Mouse (Mus musculus): ENCODE results near the gene 4930522H14Rik.

The 4930522H14Rik gene

DNA sequence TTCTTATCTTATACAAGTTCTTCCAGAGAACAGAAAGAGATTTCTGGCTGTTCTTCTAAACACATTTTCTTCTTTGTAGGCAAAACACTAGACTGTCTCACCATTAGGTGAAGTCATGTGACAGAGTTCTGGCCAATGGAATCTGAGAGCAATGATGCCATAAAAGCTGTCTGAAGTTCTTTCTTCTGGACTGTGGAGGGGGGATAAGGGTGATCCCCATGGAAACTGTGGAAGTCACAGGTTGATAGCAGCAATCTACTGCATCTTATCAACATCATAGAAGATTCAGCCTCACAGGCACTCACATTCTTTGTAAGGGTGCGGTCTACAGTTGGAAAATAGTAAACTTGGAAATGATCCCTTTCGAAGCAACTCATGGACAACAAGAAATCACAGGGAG lies at the start of gene 4930522H14Rik:
TSS of gene 4930522H14Rik (minus strand) at position 187 of the 400 bp plus-strand sequence.
- DNase-seq (ENCODE audit: low spot score in 2 of 2), result no peak

DNA sequence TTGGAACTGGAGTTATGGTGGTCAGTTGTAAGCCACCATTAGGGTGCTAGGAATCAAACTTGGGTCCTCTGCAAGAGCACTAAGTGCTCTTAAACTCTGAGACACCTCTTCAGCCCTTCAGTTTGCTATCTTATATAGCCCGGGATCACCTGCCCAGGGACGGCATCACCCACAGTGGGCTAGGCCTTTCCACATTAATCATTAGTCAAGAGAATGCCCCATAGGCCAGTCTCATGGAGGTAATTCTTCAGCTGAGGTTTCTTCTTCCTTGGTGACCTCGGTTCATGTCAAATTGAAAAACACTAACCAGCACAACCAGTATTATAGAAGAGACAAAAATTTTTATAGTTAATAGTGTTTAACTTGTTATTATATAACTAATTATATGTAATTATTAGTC lies 47.3 kb upstream of the 4930522H14Rik start:
- no peak for DNase-seq (ENCODE audit: low spot score in 2 of 2)

DNA sequence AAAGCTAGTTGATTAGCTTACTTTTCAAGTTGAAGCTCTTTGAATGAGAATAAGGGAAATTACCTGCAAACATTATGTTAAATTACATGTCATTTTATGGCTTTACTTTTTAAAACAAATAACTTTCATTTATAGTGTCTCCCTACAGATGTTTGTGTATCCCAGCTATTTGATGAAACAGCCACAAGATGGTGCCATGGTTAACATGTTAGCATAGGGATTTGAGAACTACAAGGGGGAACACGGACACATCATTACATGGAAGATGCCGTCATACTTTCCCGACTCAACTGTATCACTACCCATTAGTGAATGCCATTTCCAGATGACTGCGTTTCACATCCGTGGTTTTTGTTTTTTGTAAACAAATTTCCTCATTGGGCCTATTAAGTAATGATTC lies 45.8 kb upstream of the 4930522H14Rik start:
- DNase-seq (ENCODE audit: low spot score in 2 of 2), result no peak

DNA sequence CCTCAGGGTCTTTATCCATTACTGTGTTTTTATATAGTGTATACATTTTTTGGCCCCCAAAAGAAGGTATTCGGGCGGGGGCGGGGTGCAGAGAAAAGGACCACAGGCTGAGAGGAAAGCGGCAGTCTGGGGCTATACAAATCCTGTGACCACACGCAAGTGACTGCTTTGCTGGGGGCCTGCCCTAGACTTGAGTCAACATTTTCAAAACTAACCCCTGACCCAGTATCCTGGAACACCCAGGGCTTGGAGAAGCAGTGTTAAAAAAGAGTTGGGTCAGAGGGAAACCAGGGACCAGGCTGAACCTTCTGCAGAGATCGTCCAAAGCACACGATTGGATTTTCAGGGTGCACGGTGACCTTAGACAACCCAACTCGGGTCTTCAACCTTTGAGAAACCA lies 43.7 kb upstream of the 4930522H14Rik start:
- peak in 1 of 2 experiments; percentile 6 for DNase-seq (ENCODE audit: low spot score in 2 of 2)

- DNase-seq (ENCODE audit: low spot score in 2 of 2), result peak in 1 of 2 experiments; percentile 38
These were observed 43.2 kb upstream of the 4930522H14Rik start for GRCm38 (mm10) chr4:109574331-109574730.

DNA sequence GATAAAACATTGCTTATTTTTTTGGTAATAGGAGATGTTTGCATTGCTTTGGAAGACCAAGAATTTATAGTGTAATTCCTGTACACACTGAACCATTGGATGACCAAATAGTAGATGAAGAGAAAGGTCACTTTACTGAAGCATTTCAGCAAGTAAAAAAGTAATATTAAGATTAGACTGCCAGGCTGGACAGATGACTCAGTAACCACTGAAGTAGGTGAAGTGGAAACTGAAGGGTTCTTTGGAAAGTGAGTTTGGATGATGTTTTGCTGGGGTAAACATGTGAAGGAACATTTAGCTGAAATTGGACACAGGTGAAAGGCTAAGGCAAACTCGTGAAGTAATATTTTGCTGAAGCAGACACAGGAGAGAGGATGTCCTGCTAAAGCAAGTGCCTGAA lies 41.5 kb upstream of the 4930522H14Rik start:
- no peak for DNase-seq (ENCODE audit: low spot score in 2 of 2)

DNA sequence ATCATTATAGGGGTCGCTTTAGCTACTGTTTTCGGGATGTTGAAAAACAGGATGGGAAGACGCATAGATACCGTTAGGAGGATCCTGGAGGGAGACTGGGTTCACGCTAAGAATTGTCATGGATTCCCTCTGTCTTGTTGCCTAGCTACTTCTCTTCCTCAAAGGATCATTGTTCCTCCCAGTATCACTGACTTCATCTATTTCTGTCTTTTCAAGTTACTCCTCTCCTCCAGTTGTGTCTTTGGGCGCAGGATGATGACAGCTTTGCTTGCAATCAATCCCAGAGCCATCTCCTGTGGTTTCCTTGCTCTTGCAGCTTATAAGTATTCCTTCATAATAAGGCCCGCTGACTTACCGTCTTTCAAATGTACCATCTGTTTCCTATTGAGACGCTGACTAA lies 38.3 kb upstream of the 4930522H14Rik start:
- no peak for DNase-seq (ENCODE audit: low spot score in 2 of 2)

GRCm38 (mm10) chr4:109568959-109569358 lies 37.9 kb upstream of the 4930522H14Rik start:
- DNase-seq (ENCODE audit: low spot score in 2 of 2), result no peak

GRCm38 (mm10) chr4:109564711-109565110 lies 33.6 kb upstream of the 4930522H14Rik start:
- DNase-seq (ENCODE audit: low spot score in 2 of 2), result no peak

- peak in 1 of 2 experiments; percentile 3 for DNase-seq (ENCODE audit: low spot score in 2 of 2)
These were observed 19.4 kb upstream of the 4930522H14Rik start for GRCm38 (mm10) chr4:109550338-109551150.

- DNase-seq (ENCODE audit: low spot score in 2 of 2), result no peak
These were observed 16.2 kb upstream of the 4930522H14Rik start for GRCm38 (mm10) chr4:109547306-109547705.

DNA sequence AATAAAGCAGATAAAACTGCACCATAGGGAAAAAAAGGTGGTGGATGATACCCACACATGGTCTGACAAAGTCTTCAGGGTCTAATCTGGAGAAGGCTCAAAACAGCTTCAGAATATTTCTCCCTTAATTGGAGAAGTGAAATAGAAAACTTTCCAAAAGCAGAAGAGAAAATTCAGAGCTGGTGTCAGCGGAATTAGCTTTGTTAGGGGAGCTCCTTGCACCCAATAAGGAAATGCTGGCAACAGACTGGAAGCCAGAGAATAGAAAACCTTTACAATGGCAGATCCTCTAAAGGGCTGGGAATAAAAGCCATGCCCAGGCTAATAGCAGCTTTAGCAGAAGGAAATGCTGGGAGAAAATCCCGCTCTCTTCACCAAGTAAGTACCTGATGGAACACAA lies 15.4 kb upstream of the 4930522H14Rik start:
- no peak for DNase-seq (ENCODE audit: low spot score in 2 of 2)

GRCm38 (mm10) chr4:109530245-109530816 lies 766 bp downstream of the 4930522H14Rik start:
- no peak for DNase-seq (ENCODE audit: low spot score in 2 of 2)

DNA sequence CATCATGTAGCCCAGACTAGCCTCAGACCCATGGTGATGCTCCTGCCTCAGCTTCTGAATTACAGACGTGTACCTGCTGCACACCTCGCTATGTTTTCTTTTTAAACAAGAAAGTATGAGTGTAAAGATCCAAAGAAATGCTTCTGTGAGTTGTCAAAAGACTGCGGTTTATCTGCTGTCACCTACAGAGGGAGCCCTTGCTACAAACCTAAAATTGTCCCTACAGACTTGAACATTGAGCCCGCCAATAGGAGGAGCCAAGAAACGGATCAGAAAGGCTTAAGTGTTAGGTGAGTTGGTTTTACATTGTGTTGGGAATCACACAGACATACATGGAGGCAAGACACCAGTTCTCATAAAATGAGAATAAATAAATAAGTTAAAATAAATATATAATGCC lies 26.2 kb downstream of the 4930522H14Rik start:
- peak; percentile 37 to 54 for DNase-seq (ENCODE audit: low spot score in 2 of 2)

DNA sequence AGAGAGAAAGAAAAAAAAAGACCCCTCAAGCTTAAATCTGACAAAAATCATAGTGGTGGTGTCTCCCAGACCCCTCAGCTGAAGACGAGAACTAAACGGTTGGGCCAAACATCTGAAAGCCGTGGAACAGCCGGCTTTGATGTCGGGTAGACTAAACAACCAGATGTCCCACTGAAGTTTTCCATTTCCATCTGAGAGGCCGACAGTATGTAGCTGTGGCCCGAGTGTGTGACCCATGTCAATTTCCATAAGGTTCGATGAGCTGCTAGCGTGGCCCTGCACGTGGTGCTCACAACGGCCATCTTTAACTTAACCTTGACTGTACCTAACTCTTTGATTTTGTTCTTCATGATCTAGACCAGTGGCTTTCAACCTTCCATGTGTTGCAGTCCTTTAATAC lies 32.6 kb downstream of the 4930522H14Rik start:
- DNase-seq (ENCODE audit: low spot score in 2 of 2), result no peak

GRCm38 (mm10) chr4:109493581-109493980 lies 37.5 kb downstream of the 4930522H14Rik start:
- no peak for DNase-seq (ENCODE audit: low spot score in 2 of 2)

- DNase-seq (ENCODE audit: low spot score in 2 of 2), result no peak
These were observed 42.3 kb downstream of the 4930522H14Rik start for GRCm38 (mm10) chr4:109488812-109489211.

DNA sequence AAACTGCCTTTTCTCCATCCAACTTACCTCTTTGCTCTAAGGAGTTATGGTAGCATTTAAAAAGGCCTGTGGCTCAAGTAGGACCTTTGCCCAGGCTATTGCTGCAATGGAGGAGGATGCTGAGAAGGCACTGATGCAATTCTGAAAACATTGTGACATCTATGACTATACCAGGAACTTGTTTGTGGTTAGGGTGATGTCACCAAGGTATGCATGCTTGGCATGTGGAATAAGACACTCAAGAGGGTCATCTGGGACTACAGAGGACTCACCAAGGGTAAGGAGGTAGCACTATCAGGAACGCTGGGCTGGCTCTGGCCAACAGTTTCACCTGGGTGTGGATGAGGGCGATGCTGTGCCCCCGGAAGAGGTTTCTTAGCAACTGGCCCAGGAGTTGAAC lies 46.5 kb downstream of the 4930522H14Rik start, which contains the start of gene Rnf11:
TSS of gene Rnf11 (minus strand) at position 108 of the 400 bp plus-strand sequence.
- no peak for DNase-seq (ENCODE audit: low spot score in 2 of 2)

DNA sequence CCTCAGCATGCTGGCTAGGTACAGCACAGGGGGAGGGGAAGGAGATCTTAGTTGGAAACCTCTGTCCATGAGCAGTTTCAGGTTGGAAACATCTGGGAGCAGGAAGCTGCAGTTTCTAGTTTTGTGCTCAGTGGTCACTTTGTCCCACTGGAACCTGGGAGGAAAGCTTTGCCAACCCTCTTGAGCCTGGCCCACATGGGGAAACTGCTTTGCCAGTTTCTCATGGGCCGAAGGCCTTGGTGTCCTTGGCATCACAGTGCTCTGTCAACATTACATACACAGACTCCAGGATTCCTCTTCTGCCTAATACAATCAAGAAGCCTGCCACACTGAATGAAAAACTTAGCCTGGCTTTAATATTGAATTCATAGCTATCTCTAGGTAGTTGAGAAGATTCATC lies 48.4 kb downstream of the 4930522H14Rik start:
- DNase-seq (ENCODE audit: low spot score in 2 of 2), result peak in 1 of 2 experiments; percentile 13

DNA sequence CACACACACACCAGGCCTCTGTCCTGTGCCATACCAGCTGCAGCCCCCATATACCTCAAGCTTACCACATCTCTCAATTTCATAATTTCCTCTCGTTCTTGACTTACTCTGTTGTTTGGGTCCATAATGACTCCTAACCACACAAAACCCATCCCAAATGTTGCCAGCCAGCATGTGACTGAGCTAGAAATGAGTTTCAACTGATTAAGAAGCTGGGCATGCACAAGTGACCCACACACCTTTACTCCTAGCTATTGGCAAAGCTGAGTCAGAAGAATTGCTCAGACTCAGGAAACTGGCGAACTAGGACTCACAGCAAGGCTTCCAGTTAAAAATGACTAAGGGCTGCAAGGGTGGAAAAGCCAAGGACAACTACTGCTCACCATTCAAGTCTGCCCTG lies 49.7 kb downstream of the 4930522H14Rik start:
- DNase-seq (ENCODE audit: low spot score in 2 of 2), result no peak

- DNase-seq (ENCODE audit: low spot score in 2 of 2), result no peak
These were observed 53.6 kb downstream of the 4930522H14Rik start for GRCm38 (mm10) chr4:109477454-109477853.

- peak; percentile 85 to 89 for DNase-seq (ENCODE audit: low spot score in 2 of 2)
These were observed 54.5 kb downstream of the 4930522H14Rik start for GRCm38 (mm10) chr4:109476554-109477014.

Measured in urinary bladder, postnatal 36 days (tissue).